Mouse (Mus musculus) thymus, postnatal 36 days (tissue): Measurements from ENCODE around the gene E2f4.
A peak's percentile ranks its signal among the peaks of the same experiment; 100 is the strongest.

ENCODE experiments used
- DNase-seq, 2 experiments: peaks; one replicate each; pipeline ENCODE4 v3.0.0; 2022; ENCODE audit warnings: mixed read lengths in 2 of 2

The E2f4 gene

DNA sequence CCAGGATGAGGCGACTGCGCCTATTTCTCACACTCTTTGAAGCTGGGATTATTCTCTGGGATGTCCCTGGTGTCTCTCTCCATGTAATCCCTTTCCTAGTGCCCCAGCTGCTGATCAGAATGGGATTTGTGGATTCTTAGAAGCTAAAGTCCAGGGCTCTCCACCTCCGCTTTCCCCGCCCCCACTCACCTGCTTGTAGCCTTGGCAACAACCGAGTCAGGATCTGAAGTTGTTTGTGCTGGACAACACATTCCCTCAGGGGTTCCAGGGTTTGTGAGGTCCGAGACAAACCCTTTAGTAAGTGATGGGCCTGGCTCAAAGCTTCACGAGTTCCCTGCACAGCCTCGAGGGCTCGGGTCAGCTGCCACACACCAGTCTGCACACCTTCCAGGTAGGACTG, 2.7 kb upstream of the E2f4 start:
- DNase-seq, result no peak

DNA sequence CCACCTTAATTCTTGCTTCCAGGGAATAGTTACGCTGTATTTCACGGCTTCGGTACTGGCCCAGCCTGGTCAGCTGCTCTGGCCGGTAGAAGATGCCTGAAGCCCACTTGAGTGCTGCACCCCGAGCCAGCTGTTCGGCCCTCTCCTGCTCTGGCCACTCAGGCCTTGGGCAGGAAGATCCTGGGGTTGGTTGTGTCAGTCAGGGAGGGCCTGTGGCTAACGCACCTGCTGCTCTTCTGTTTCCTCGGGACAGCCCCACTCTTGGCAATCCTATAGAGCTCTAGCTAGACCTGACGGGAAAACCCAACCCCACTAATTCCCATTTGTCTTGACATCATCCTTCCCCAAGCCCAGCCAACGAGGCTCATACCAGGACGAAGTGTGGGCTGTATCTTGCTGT, 2.2 kb upstream of the E2f4 start:
- peak in 1 of 2 experiments; percentile 8 for DNase-seq

DNA sequence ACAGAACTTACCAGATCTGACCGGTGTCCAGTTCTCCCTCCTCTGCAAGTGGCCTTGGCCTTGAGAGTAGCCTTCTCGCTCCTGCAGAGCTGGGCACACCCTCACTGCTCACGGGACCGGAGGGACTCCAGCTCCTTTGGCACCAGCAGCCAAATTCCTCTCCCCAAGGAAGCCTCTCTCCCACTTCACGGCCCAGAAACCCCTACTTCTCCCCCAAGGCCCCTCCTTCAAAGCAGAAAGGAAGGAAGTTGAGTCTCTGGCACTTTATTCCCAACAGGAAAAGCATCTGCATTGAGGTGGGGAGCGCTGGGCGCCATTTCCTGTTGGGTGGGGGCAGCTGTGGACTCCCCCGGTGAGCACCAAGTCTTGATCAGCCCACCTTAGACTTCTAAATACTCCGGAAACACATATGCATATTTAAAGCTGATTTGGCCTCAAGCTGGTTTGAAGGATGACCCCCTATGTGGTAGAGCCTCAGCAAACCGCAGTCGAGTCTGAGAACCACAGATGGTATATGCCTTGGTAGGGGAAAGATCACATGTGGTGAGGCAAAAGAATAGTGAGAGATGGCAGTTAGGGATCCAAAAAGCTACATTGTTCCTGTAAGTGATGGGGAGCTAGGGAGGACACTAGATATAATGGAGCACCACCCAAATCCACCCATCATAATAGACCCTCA, 1.4 kb upstream of the E2f4 start, which contains the start of gene Exoc3l:
Gene Exoc3l (minus strand): TSS at position 207 of the 679 bp plus-strand sequence.
- DNase-seq, result peak in 1 of 2 experiments; percentile 35

GRCm38 (mm10) chr8:105298351-105299252, 1.1 kb downstream of the E2f4 start:
- peak; percentile 51 to 69 for DNase-seq

DNA sequence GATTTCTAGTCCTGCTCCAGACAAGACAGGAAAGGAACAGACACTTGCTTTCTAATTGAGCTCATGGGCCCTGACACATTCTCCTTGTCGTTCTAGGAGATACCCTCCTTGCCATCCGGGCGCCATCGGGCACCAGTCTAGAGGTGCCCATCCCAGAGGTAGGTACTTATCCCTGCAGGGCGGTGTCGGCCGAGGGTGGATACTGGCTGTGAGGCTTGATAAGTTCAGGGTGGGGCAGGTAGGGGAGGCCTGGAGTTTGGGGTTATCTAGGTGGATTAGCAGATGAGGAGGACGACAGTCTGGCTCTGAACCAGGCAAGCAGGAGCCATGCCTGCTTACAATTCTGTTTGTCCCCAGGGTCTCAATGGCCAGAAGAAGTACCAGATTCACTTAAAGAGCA, 2.5 kb downstream of the E2f4 start:
- peak in 1 of 2 experiments; percentile 18 for DNase-seq

GRCm38 (mm10) chr8:105303396-105303795, 5.9 kb downstream of the E2f4 start:
- no peak for DNase-seq

DNA sequence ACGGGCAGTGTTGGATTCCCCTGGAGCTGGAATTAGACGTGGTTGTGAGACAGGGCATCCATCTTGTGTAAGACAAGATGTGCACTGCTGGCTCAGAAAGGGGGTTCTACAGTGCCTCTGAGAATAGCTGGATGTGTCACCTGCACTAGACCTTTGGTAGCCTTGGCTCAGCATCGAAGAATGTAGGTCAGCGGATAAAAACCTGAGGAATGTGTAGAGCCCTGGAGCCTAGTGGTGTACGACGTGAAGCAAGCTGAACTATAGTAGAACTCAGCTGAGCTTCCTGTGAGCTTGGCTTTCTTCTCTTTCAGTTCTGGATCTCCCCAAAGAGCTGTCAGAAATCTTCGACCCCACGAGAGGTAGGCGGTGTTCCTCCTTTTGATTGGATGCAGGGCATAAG, 6.4 kb downstream of the E2f4 start:
- no peak for DNase-seq

DNA sequence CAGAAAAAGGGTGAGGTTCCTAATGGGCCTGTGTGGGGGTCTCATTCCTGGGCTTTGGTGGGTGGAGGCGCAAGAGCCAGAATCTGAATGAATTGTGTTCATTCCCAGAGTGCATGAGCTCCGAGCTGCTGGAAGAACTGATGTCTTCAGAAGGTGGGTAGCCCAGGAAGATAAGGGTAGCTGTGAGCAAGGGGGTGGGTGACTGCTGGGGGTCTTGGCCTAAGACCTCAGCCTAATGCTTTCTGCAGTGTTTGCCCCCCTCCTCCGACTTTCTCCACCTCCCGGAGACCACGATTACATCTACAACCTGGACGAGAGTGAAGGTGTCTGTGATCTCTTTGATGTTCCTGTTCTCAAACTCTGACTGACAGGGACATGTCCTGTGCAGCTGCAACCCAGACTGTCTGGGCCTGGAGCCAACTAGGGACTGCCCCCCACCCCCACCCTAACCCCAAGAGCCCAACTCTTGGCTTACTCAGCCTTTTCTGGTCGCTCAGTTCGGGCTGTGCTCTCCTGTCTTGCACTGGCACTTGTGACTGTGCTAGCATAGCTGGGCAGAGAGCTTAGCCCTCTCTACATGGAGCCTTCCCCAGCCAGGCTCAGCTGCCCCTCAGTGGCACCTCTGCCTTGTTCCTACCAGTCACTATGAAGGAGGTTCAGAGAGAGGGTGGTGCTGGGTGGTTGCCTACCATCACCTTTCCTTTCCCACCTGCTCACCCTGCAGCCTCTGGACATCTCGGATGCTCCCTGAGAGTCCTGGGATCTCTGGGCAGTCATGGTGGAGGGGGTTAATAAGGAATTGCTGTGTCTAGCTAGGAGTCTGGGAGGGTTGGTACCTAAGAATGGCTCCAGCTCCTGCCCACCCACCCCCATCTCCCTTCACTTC, 7.1 kb downstream of the E2f4 start:
- peak in 1 of 2 experiments; percentile 37 for DNase-seq

DNA sequence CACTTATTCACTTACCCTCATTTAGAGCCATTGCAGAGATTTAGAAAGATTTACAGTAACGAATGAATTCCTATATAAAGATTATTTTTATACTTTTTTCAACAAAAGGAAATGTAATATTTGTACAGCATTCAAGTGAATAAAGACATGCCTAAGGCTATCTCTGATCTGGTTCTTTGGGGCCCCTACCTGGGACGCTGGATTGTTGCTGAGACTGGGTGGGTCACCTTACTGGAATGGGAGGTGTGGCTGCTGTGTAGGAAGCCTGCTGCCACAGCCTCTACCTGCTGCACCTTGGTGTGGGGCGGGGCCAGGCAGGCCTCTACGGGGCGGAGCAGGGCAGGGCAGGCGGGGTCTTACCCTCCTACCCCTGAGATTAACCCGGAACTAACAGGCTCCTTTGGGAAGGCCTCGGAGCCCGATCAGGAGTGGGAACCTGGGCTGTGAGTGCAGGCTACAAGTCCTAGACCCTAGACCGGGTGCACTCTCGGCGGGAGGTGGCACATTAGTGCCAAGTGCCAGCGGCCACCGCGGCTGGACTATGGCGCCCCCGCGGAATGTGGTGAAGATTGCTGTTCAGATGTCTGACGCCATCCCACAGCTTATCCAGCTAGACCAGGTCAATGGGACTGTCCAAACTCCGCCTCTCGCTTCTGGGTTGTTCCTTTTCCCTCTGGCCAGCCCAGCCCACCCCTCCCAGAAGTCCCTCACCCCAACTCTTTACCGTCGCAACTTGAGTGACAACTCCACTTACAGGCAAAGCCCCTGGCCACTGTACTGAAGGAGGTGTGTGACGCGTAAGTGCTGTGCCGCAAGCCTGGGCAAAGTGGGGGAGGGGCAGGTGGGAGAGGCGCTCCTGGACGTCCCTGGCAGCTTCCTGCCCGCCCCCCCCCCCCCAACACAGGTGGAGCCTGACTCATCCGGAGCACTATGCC, 8.0 kb downstream of the E2f4 start, which contains the start of gene Elmo3:
Gene Elmo3 (plus strand): TSS at position 391 of the 935 bp plus-strand sequence.
- peak; percentile 57 to 76 for DNase-seq

DNA sequence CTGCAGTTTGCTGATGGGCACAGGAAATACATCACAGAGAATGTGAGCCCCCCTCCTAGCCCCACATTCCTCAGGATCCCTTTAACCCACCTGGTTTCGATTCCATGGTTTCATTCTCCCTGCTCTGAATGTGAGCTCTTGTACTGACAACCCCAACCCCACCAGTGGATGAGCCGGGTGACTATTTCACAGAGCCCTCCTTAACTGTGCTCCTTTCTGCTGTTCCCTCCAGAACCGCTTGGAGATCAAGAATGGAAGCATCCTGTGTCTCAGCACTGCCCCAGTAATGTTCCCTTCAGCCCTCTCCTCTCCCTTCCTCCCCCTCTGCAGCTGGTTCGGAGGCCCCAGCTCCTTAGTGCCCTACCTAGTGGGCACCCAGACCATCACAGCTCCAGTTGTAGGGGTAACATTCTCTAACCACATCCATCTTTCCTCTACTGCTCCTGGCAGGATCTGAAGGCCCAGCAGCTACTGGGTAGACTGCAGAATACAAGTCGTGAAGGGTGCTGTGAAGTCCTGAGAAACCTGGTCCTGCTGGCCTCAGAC, 8.8 kb downstream of the E2f4 start:
- DNase-seq, result no peak

- peak in 1 of 2 experiments; percentile 13 for DNase-seq
Measured at GRCm38 (mm10) chr8:105307670-105308069, 10.2 kb downstream of the E2f4 start.

- DNase-seq, result no peak
Measured at GRCm38 (mm10) chr8:105308428-105308827, 11.0 kb downstream of the E2f4 start.

DNA sequence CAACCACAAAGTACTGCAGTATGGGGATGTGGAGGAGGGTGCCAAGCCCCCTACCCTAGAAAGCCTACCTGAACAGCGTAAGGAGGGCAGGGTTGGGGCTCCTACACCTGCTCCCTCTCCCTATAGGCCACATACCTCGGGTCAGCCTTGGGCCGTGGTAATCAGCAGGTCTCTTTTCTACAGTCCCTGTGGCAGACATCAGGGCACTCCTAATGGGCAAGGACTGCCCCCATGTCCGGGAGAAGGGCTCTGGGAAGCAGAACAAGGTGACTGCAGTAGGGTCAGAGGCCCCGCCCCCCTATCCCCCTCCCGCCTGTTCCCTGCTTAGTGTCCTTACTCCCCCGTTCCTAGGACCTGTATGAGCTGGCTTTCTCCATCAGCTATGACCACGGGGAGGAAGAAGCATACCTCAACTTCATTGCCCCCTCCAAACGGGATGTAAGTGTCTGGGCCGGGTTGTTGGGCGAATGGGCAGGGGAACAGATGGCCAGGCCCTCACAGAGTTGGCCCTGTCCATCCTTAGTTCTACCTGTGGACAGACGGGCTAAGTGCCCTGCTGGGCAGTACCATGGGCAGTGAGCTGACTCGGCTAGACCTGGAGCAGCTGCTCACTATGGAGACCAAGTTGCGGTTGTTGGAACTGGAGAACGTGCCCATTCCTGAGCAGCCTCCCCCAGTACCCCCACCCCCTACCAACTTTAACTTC, 11.8 kb downstream of the E2f4 start:
- DNase-seq, result peak in 1 of 2 experiments; percentile 9

DNA sequence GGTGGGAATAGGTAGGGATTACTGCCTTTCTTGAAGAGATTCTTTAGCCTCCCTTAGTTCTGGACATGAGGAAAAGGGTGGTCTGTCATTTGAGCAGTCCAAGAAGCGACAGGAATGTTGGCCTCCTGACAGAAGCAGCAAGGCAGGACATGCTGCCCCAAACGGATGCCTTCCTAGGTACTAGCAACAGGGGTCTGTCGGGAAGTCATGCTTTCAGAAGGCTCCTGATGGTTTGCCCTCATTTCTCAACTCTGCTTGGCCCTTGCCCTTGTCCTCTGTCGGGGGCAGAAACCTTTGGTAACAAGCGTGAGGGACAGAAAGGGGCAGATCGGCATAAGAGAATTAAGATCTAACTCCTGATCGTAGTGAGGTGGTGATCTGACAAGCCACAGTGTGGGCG, 12.7 kb downstream of the E2f4 start:
- DNase-seq, result no peak

GRCm38 (mm10) chr8:105311718-105312117, 14.3 kb downstream of the E2f4 start:
- no peak for DNase-seq

- no peak for DNase-seq
Measured at GRCm38 (mm10) chr8:105312891-105313481, 15.5 kb downstream of the E2f4 start.

DNA sequence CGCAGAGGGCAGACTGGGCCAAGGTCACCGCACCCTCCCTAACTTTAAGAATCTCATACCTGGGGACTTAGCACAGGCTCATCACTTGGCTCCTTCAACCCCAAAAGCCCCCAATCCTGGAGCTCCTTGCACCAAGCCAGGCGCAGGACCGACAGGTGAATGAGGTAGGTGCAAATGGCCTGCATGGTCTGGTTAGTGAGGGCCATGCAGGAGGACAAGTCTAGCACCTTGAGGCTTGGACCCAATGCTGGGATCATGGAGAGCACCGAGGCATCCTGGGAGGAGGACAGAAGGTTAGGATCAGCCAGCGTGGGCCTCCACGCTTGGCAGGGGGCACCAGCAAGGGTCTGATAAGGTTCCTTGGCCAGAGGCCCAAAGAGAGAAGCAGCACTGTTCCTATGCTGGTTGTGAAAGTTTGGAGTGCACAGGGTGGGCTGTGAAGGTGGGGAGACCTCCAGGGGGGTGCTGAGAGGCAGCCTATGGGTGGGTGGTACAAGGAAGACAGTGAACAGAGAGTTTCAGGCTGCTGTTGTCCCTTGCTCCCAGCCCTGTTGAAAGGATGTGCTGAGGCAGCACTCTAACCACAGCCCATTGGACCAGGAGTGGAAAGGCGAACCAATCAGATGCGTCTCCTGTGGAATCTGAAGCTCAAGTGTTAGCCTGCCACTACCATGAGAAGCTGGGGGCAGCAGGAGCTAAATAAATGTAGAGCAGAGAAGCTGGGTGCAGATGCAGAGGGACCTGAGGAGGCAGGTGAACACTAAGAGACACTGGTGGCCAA, 16.3 kb downstream of the E2f4 start:
- no peak for DNase-seq

DNA sequence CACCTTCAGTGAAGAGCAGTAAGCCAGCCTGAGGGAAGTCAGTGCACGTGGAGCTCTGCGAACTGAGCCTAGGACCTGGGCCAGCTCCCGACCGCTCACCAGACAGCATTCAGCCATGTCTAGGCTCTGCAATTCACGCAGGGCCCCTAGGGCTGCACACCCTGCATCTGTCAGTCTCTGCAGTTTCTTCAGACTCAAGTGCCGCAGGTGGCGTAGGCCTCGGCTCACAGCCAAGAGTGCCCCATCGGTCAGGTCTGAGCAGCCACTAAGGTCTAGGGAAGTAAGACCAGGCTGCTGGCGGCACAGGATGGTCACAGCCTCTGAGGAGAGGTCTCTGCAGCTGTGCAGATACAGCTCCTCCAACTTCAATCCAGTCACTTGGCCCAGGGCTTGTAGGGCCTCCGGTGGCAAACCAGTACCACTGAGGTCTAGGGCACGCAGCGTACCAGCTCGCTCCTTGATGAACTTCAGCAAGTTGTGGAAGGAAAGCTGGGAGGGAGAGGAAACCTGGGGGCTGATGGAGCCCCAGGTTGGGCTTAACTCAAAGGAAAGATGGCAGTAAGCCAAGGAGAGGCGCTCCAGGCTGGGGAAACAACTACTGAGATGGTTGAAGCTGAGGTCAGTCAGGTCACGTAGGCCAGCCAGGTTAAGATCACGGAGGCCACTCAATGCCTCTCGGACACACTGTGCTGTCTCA, 17.8 kb downstream of the E2f4 start:
- DNase-seq, result no peak

GRCm38 (mm10) chr8:105317941-105318340, 20.5 kb downstream of the E2f4 start:
- no peak for DNase-seq
